Mouse (Mus musculus) hindbrain, embryonic 11.5 days (tissue): ENCODE data around the gene Fus. TPM values are rescaled to one million over a fixed set of nuclear protein-coding genes. Genes with fewer than 3 reads are reported as not detected.

Experiments
- ATAC-seq: fragments of 200-750 bp; cut with Nextera tagmentation; 2 replicates; pipeline ENCODE4 v1.8.0; 2017; ENCODE audit warnings: mild to moderate bottlenecking, moderate TSS enrichment, moderate library complexity; ENCODE audit not compliant: low FRiP score
- DNase-seq: peaks from one replicate; pipeline ENCODE4 v3.0.0-alpha.2; 2015; ENCODE audit warnings: low spot score
- H3K27ac ChIP-seq: fragments of 300-500 bp; sonication (generic); 2 replicates; pipeline ENCODE4 v1.5.1; 2014; ENCODE audit warnings: mild to moderate bottlenecking, low read depth, low read length
- H3K27me3 ChIP-seq: fragments of 300-500 bp; sonication (generic); 2 replicates; pipeline ENCODE4 v1.6.1; 2014; ENCODE audit warnings: mild to moderate bottlenecking, low read length, moderate library complexity, mixed read lengths; ENCODE audit not compliant: control insufficient read depth, insufficient read depth
- H3K36me3 ChIP-seq: fragments of 300-500 bp; sonication (generic); 2 replicates; pipeline ENCODE4 v1.6.1; 2014; ENCODE audit warnings: mild to moderate bottlenecking, low read length, moderate library complexity, mixed read lengths; ENCODE audit not compliant: control insufficient read depth, insufficient read depth
- H3K4me1 ChIP-seq: fragments of 300-500 bp; sonication (generic); replicated peaks from 2 replicates; pipeline ENCODE4 v1.6.1; 2014; ENCODE audit warnings: low read length, mixed read lengths; ENCODE audit not compliant: control insufficient read depth, insufficient read depth
- H3K4me2 ChIP-seq: fragments of 300-500 bp; sonication (generic); replicated peaks from 2 replicates; pipeline ENCODE4 v1.6.1; 2014; ENCODE audit warnings: mild to moderate bottlenecking, low read depth, low read length
- H3K4me3 ChIP-seq: fragments of 300-500 bp; sonication (generic); 2 replicates; pipeline ENCODE4 v1.5.1; 2014; ENCODE audit warnings: low read depth, low read length
- H3K9ac ChIP-seq: fragments of 300-500 bp; sonication (generic); 2 replicates; pipeline ENCODE4 v1.6.1; 2014; ENCODE audit warnings: low read depth, low read length
- H3K9me3 ChIP-seq: fragments of 300-500 bp; sonication (generic); 2 replicates; pipeline ENCODE4 v1.6.1; 2016; ENCODE audit warnings: low read length; ENCODE audit not compliant: control insufficient read depth
- WGBS: fragments of 180-500 bp; shearing (Covaris S2); extraction: QIAGEN DNeasy Blood & Tissue Kit; methylation state at CpG from one replicate; pipeline ENCODE4 v1.1.7; 2014; 5-methylcytosine and 5-hydroxymethylcytosine counted together
- polyA plus RNA-seq: library from polyadenylated mRNA; unstranded; fragments of >200 nt; fragmentation: Nextera tagmentation; extraction: Ambion mirVana; gene quantifications from 2 replicates; pipeline ENCODE4 v1.2.1, GENCODE M21; 2014

The Fus gene
- polyA plus RNA-seq, 1 experiment from 2014 or later, result 65.0 TPM

GRCm38 (mm10) chr7:127926846-127927245 is 40.4 kb upstream of the Fus start:
- Histone ChIP-seq H3K4me1 (no peaks in the 10 kb centered on the region; the same call in 1 of the 2 replicates), H3K4me3 (no peak overlapping the region), H3K27me3 (peaks cover 12% of the 10 kb centered on the region), H3K9me3 (no peaks in the 10 kb centered on the region), H3K4me2 (no peak overlapping the region), H3K9ac (no peak overlapping the region), H3K36me3 (no peaks in the 10 kb centered on the region), H3K27ac (no peak overlapping the region)
- DNase-seq (no peak), ATAC-seq (no peak)
- WGBS, result 89% methylated on average over 11 of the region's 11 CpGs

- H3K4me2 ChIP-seq, result no peak overlapping the region
- no peak overlapping the region for H3K4me3 ChIP-seq
- H3K27me3 ChIP-seq, result peaks cover 12% of the 10 kb centered on the region
- no peak overlapping the region for H3K9ac ChIP-seq
- DNase-seq (no peak), ATAC-seq (no peak)
- no peak overlapping the region for H3K27ac ChIP-seq
- no peaks in the 10 kb centered on the region; the same call in 1 of the 2 replicates for H3K4me1 ChIP-seq
- H3K36me3 ChIP-seq, result no peaks in the 10 kb centered on the region
- no peaks in the 10 kb centered on the region for H3K9me3 ChIP-seq
- WGBS, result 80% methylated on average over 11 of the region's 11 CpGs
Observed at GRCm38 (mm10) chr7:127927726-127928125, 39.5 kb upstream of the Fus start.

- 52% methylated on average over 5 of the region's 5 CpGs for WGBS
- DNase-seq, result no peak
Observed at GRCm38 (mm10) chr7:127928596-127928995, 38.7 kb upstream of the Fus start.

GRCm38 (mm10) chr7:127929923-127930322 is 37.3 kb upstream of the Fus start, which contains the start of gene Prss8:
Gene Prss8 (minus strand): TSS chr7:127930104.
- ATAC-seq (no peak), DNase-seq (no peak)
- 8% methylated on average over 6 of the region's 6 CpGs for WGBS
- H3K4me3 ChIP-seq, result peak within 1 kb of the TSS; percentile 14; the same call in 1 of the 2 replicates
- H3K9ac ChIP-seq, result no peak within 1 kb of the TSS
- H3K4me1 ChIP-seq, result no peaks in the 10 kb centered on the region; the same call in 1 of the 2 replicates
- no peaks in the 10 kb centered on the region for H3K9me3 ChIP-seq
- no peak within 1 kb of the TSS for H3K4me2 ChIP-seq
- H3K27me3 ChIP-seq, result peaks cover 12% of the 10 kb centered on the region
- H3K36me3 ChIP-seq, result no peaks in the 10 kb centered on the region
- H3K27ac ChIP-seq, result no peak within 1 kb of the TSS

More at GRCm38 (mm10) chr7:127928596-127928995, 38.7 kb upstream of the Fus start:
- Histone ChIP-seq H3K9ac (no peak overlapping the region), H3K4me3 (no peak overlapping the region), H3K9me3 (no peaks in the 10 kb centered on the region), H3K27ac (no peak overlapping the region), H3K4me2 (no peak overlapping the region), H3K36me3 (no peaks in the 10 kb centered on the region), H3K27me3 (peaks cover 12% of the 10 kb centered on the region), H3K4me1 (no peaks in the 10 kb centered on the region; the same call in 1 of the 2 replicates)
- no peak for ATAC-seq

GRCm38 (mm10) chr7:127930636-127931035 is 36.6 kb upstream of the Fus start:
- peaks cover 12% of the 10 kb centered on the region for H3K27me3 ChIP-seq
- H3K36me3 ChIP-seq, result no peaks in the 10 kb centered on the region
- no peaks in the 10 kb centered on the region for H3K9me3 ChIP-seq
- no peaks in the 10 kb centered on the region; the same call in 1 of the 2 replicates for H3K4me1 ChIP-seq
- H3K4me2 ChIP-seq, result no peak overlapping the region
- H3K9ac ChIP-seq, result no peak overlapping the region
- no peak for ATAC-seq
- DNase-seq, result no peak
- 86% methylated on average over 5 of the region's 5 CpGs for WGBS
- H3K4me3 ChIP-seq, result no peak overlapping the region
- H3K27ac ChIP-seq, result no peak overlapping the region

- DNase-seq (peak; percentile 11), ATAC-seq (no peak)
- Histone ChIP-seq H3K36me3 (no peaks in the 10 kb centered on the region), H3K4me3 (no peak overlapping the region), H3K4me1 (peaks cover 4% of the 10 kb centered on the region; the same call in 1 of the 2 replicates), H3K9ac (no peak overlapping the region), H3K27me3 (peaks cover 12% of the 10 kb centered on the region), H3K27ac (no peak overlapping the region), H3K4me2 (no peak overlapping the region), H3K9me3 (no peaks in the 10 kb centered on the region)
- WGBS, result 30% methylated on average over 13 of the region's 13 CpGs
Observed at GRCm38 (mm10) chr7:127931351-127932135, 35.7 kb upstream of the Fus start.

GRCm38 (mm10) chr7:127932273-127933031 is 34.8 kb upstream of the Fus start:
- Histone ChIP-seq H3K4me3 (no peak overlapping the region), H3K9ac (no peak overlapping the region), H3K27ac (no peak overlapping the region), H3K27me3 (peaks cover 12% of the 10 kb centered on the region), H3K36me3 (no peaks in the 10 kb centered on the region), H3K4me2 (no peak overlapping the region), H3K4me1 (peaks cover 4% of the 10 kb centered on the region; the same call in 1 of the 2 replicates), H3K9me3 (no peaks in the 10 kb centered on the region)
- no peak for ATAC-seq
- peak; percentile 16 for DNase-seq
- 17% methylated on average over 13 of the region's 13 CpGs for WGBS

GRCm38 (mm10) chr7:127934075-127934474 is 33.2 kb upstream of the Fus start:
- H3K4me3 ChIP-seq, result no peak overlapping the region
- H3K4me1 ChIP-seq, result peaks cover 4% of the 10 kb centered on the region; the same call in 1 of the 2 replicates
- no peaks in the 10 kb centered on the region for H3K36me3 ChIP-seq
- 91% methylated on average over 5 of the region's 5 CpGs for WGBS
- H3K9ac ChIP-seq, result no peak overlapping the region
- DNase-seq (no peak), ATAC-seq (no peak)
- H3K27ac ChIP-seq, result no peak overlapping the region
- no peak overlapping the region for H3K4me2 ChIP-seq
- H3K9me3 ChIP-seq, result no peaks in the 10 kb centered on the region
- H3K27me3 ChIP-seq, result peaks cover 6% of the 10 kb centered on the region; the same call in 1 of the 2 replicates
